Mouse (Mus musculus) urinary bladder, postnatal 10 days (tissue): ENCODE measurements around the gene Stx1a.
A peak's percentile ranks its signal among the peaks of the same experiment; 100 is the strongest.

Experiments used
- DNase-seq: peaks from one replicate; pipeline ENCODE4 v3.0.0; 2022; ENCODE audit warnings: low spot score

Gene Stx1a

GRCm38 (mm10) chr5:135023344-135024173, at the start of gene Stx1a:
Gene Stx1a, plus strand, starts transcription at chr5:135023482.
- DNase-seq: peak; percentile 61

- no peak for DNase-seq
Measured at GRCm38 (mm10) chr5:134973526-134973925, 49.8 kb upstream of the Stx1a start.

GRCm38 (mm10) chr5:134974294-134974693, 49.0 kb upstream of the Stx1a start:
- no peak for DNase-seq

GRCm38 (mm10) chr5:134974921-134975320, 48.4 kb upstream of the Stx1a start:
- DNase-seq: no peak

- DNase-seq: no peak
Measured at GRCm38 (mm10) chr5:134976164-134976563, 47.1 kb upstream of the Stx1a start.

GRCm38 (mm10) chr5:134976577-134977250, 46.6 kb upstream of the Stx1a start:
- DNase-seq: no peak

GRCm38 (mm10) chr5:134977837-134978236, 45.4 kb upstream of the Stx1a start:
- no peak for DNase-seq

- no peak for DNase-seq
Measured at GRCm38 (mm10) chr5:134981149-134981548, 42.1 kb upstream of the Stx1a start.

- no peak for DNase-seq
Measured at GRCm38 (mm10) chr5:134983111-134983510, 40.2 kb upstream of the Stx1a start.

GRCm38 (mm10) chr5:134983771-134984170, 39.5 kb upstream of the Stx1a start:
- no peak for DNase-seq

- DNase-seq: no peak
Measured at GRCm38 (mm10) chr5:134985633-134986297, 37.5 kb upstream of the Stx1a start, which contains the start of gene Cldn3. Gene Cldn3, plus strand, starts transcription at chr5:134986214.

GRCm38 (mm10) chr5:134986298-134987268, 36.7 kb upstream of the Stx1a start:
- no peak for DNase-seq

- no peak for DNase-seq
Measured at GRCm38 (mm10) chr5:134989166-134989565, 34.1 kb upstream of the Stx1a start.

GRCm38 (mm10) chr5:134989741-134990140, 33.5 kb upstream of the Stx1a start:
- DNase-seq: no peak

- no peak for DNase-seq
Measured at GRCm38 (mm10) chr5:134992566-134992965, 30.7 kb upstream of the Stx1a start.

- no peak for DNase-seq
Measured at GRCm38 (mm10) chr5:134998359-134998758, 24.9 kb upstream of the Stx1a start.

- DNase-seq: no peak
Measured at GRCm38 (mm10) chr5:134999797-135000196, 23.5 kb upstream of the Stx1a start.

- no peak for DNase-seq
Measured at GRCm38 (mm10) chr5:135000751-135001150, 22.5 kb upstream of the Stx1a start.

- DNase-seq: no peak
Measured at GRCm38 (mm10) chr5:135001309-135001708, 22.0 kb upstream of the Stx1a start.

GRCm38 (mm10) chr5:135002151-135002550, 21.1 kb upstream of the Stx1a start:
- DNase-seq: no peak

GRCm38 (mm10) chr5:135007802-135008571, 15.3 kb upstream of the Stx1a start:
- no peak for DNase-seq
